Mouse (Mus musculus) cortical plate, adult 2 months (tissue): ENCODE data around the gene Tln1. TPM values are rescaled to one million over a fixed set of nuclear protein-coding genes. Genes with fewer than 3 reads are reported as not detected.

Source experiments
- H3K27ac ChIP-seq: fragments of 200-500 bp; 2 replicates; pipeline ENCODE4 v1.5.1; 2012; ENCODE audit warnings: low read length, control low read depth, inconsistent platforms; ENCODE audit not compliant: insufficient read depth
- H3K4me1 ChIP-seq: fragments of 200-500 bp; 2 replicates; pipeline ENCODE4 v1.6.1; 2011; ENCODE audit warnings: low read length; ENCODE audit not compliant: control insufficient read depth, insufficient read depth
- H3K4me3 ChIP-seq: fragments of 200-500 bp; 2 replicates; pipeline ENCODE4 v1.5.1; 2011; ENCODE audit warnings: mild to moderate bottlenecking, low read length, control low read depth; ENCODE audit not compliant: insufficient read depth
- CTCF ChIP-seq: fragments of 200-500 bp; IDR thresholded peaks from 2 replicates; pipeline ENCODE4 v1.5.1; 2011; ENCODE audit warnings: mild to moderate bottlenecking, control low read depth, low read length; ENCODE audit not compliant: insufficient read depth; ENCODE audit errors: extremely low read depth
- POLR2A ChIP-seq: fragments of 200-500 bp; IDR thresholded peaks from 2 replicates; pipeline ENCODE4 v1.6.1; 2011; ENCODE audit warnings: mild to moderate bottlenecking, low read length, control low read depth; ENCODE audit not compliant: insufficient read depth; ENCODE audit errors: extremely low read depth
- polyA plus RNA-seq: library from polyadenylated mRNA; depleted of rRNA; stranded (reverse); fragments of >200 nt; gene quantifications from 2 replicates; pipeline ENCODE4 v1.2.3, GENCODE M21; 2012

Gene Tln1
- polyA plus RNA-seq, 1 experiment = 44.3 TPM

DNA sequence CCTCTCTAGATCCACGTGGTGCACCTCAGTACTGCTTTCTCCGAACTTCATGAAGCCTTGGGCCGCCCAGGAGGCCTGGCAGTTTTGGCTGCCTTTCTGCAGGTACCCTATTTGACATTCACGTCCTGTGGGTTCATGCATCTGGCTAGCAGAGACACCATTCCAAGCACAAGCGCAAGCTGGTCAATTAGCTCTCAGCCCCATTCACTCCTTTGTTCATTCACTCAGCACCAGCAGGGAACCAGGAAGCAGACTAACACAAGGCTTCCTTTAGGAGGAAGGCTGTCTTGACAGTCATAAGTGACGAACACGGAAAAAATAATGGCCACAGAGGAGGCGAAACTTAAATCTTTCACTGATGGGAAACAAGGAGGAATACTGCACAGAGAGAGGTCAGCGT, 53.4 kb downstream of the Tln1 start:
- H3K4me1 ChIP-seq = no peaks in the 10 kb centered on the region
- no peak overlapping the region for H3K27ac ChIP-seq
- no peak overlapping the region for H3K4me3 ChIP-seq
- no peak for TF ChIP-seq POLR2A
- no peak for TF ChIP-seq CTCF

DNA sequence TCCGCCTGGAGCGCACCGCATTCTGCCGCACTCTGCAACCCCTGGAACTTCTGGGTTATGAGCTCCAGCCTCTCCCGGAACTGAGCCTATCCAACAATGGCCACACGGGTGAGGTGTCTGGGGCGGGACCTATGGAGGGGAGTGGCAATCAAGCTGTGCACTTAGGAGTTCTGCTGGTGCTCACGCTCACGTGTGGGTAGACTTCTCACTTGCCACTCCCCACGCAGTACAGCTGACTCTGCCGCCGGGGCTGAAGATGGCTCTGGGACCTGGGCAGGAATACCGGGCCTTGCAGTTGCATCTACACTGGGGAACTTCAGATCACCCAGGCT, 53.9 kb downstream of the Tln1 start:
- Histone ChIP-seq H3K27ac (no peak overlapping the region), H3K4me1 (no peaks in the 10 kb centered on the region), H3K4me3 (peak overlapping the region; percentile 18)
- no peak for TF ChIP-seq CTCF

DNA sequence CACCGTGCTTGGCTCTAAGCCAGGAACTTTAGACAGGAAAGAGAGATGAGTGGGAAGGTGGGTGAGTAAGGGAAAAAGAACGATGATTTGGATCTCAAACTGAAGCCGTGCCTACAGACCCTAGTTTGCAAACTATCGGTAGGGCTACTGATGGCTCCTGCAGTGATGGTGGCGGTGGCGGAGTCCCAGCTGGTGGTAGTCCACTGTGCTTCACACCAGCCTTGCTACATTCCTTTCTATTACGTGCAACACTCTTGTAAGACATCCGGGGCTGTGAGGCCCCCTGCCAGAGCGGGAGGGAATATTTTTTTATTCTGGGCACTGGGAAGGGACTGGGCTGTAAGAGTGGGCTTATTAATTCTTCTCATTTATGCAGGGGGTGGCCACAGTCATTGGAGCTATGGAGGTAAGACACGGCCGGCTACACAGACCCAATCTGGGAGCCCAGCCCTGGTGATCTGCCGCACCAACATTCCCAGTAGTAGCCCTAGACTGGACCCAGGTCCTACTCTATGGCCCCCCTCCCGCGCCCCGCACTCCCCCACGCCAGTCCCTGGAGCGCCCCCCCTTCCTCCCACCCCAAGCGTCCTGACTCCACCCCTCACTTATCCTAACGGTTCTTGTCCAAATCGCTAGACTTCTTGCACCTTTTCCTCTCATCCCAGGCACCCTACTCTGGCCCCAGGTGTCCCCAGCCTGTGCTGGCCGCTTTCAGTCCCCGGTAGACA, 54.4 kb downstream of the Tln1 start:
- no peak for TF ChIP-seq POLR2A
- no peak for TF ChIP-seq CTCF
- H3K4me3 ChIP-seq = peak overlapping the region; percentile 18
- no peaks in the 10 kb centered on the region for H3K4me1 ChIP-seq
- no peak overlapping the region for H3K27ac ChIP-seq

DNA sequence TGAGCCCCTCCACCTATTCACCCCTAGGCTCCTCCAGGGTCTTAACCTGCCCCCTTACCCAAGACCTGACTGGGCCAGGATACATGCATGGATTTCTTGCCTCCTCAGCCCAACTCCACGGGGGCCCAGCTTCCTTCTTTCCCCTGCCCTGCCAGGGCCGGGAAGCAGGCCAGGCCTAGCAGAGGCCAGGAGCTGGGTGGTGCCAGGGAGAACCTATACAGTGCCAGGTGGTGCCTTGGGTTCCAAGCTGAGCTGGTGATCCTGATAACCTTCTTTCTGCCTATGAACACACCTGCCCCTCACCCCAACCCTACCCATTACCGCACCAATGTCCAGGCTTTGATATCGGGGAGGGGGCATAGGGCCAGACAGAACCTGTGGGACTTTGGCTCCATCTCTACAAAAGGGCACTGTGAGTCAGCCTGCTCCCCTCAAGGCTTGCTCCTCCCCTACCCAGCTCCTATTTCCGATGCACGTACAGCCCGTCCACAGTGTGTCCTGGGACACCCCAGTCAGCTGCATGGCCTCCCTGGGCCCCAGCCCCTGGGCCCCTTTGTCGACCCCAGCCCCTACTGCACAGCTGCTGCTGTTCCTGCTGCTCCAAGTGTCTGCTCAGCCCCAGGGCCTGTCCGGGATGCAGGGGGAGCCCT, 55.8 kb downstream of the Tln1 start, which contains the start of gene Car9:
Gene Car9 (plus strand): TSS at position 431 of the 650 bp plus-strand sequence.
- no peaks in the 10 kb centered on the region for H3K4me1 ChIP-seq
- no peak within 1 kb of the TSS for H3K4me3 ChIP-seq
- no peak for TF ChIP-seq CTCF
- no peak within 1 kb of the TSS for H3K27ac ChIP-seq

DNA sequence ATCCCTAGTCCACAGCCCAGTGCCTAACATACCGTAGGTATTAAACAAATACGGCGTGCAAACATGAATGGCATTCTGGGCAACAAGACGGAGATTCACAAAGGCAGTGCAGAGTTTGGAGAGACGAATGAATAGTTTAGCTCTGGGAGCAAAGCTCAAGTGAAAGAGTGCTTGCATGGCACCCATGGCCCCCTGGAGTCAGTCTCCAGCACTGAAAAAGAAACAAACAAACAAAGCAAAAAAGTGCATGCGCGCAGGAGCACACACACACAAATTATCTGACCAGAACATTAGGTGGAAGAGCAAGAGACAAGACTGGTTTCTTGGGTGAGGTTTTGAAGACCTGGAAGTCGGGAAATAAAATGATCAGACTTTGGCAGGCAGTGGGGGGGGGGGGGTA, 56.4 kb downstream of the Tln1 start:
- Histone ChIP-seq H3K27ac (no peak overlapping the region), H3K4me3 (no peak overlapping the region), H3K4me1 (no peaks in the 10 kb centered on the region)
- TF ChIP-seq CTCF (no peak), POLR2A (no peak)

DNA sequence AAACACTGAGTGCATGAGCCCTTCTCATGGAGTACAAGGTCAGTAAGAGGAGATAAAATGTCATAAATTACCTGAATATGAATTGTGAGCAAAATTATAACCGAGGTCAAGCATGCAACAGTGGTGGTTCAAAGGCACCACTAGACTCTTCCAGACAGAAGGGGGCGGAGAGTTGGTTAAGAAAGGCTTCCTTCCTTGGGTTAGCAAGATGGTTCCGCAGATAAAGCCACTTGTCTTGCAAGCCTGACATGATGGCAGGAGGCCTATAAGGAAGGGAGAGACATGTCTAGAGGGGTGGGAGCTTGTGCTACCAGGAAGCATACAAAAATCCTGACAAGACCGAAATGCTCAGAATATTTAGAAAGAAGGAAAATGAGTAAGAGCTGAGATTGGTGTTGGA, 58.2 kb downstream of the Tln1 start:
- TF ChIP-seq CTCF (no peak), POLR2A (no peak)
- H3K4me3 ChIP-seq = no peak overlapping the region

DNA sequence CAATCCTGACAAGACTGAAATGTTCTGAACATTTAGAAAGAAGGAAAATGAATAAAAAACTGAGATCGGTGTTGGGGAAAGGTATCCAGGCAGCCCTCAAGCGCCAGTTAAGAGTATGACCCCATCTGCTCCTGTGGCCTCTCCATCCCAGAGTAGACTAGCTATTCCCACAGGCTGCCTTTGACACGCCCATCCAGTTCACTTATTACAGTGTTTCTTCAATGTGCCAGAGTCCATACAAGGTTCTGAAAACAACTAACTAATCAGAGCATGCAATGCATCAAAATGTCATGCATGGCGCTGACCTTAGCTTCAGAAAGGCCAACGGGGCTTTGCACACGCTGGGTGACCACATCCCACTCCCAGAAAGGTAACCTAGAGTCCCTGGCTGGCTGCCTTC, 59.0 kb downstream of the Tln1 start:
- H3K4me1 ChIP-seq = no peaks in the 10 kb centered on the region
- TF ChIP-seq POLR2A (no peak), CTCF (no peak)
- H3K4me3 ChIP-seq = no peak overlapping the region
- H3K27ac ChIP-seq = no peak overlapping the region

More for the DNA sequence above, 58.2 kb downstream of the Tln1 start:
- Histone ChIP-seq H3K27ac (no peak overlapping the region), H3K4me1 (no peaks in the 10 kb centered on the region)

DNA sequence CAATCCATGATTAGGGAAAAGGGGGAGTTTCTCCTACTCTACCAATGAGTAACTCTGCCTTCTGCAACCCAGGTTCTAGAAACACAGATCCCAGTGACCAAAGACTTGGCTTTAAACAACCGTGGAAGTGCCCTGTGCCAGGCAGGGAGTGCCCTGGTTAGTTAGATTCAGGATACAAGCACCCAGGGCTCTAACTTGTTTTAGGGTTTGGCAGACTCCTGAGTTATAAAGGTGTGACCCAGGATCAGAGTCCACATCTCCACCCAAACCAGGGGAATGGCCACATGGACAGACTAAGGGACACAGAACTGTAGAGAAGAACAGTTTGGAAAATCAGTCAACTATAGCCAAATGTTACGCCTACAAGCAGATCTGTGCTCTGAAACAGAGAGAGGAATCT, 59.5 kb downstream of the Tln1 start:
- Histone ChIP-seq H3K4me3 (no peak overlapping the region), H3K4me1 (no peaks in the 10 kb centered on the region), H3K27ac (no peak overlapping the region)
- no peak for TF ChIP-seq POLR2A
- TF ChIP-seq CTCF = no peak

DNA sequence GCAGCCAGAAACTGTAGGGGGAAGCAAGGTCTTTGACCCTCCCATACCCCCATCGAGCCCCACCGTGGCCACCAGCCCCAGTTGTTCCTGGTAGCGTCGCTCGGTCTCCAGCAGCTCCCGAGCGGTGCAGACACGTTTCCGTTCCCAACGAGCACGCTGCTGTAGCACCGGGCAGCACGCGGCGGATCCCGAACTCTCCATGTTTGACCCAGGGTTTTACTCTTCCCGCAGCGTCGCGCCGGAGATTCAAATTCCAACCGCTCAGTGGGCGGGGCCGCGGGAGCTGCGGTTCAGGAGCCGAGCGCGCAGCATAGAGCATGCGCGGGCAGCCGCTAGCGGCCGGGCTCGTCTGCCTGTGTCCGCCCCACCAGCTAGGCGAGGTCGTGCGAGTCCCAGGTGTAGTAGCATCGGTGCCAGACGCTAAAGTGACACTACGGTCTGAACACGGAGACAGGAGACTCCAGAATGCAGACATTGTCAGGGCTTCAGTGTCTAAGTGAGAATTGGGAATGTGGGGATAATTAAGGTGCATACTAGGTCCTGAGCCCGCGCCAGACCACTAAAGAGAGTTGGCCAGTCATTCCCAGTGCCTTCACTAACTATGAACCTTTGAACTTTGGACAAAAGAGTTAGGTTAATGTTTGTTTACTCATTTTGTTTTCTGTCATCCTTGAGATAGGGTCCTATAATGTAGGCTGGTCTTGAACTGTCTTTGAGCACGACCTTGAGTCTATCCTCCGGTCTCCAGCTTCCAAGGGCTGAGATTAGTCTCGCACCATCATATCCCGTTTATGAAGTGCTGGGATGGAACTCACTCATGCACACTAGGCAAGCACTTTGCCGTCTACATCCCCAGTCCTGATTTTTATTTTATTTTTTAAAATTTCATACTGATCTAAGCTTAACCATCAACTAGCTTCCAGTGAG, 62.8 kb downstream of the Tln1 start, which contains the start of gene Arhgef39:
Gene Arhgef39 (minus strand): TSS at position 289 of the 927 bp plus-strand sequence.
- Histone ChIP-seq H3K27ac (no peak within 1 kb of the TSS), H3K4me3 (peak within 1 kb of the TSS; percentile 42), H3K4me1 (no peaks in the 10 kb centered on the region)
- TF ChIP-seq CTCF (no peak), POLR2A (0 out of 2 replicates have a peak, but pooled peaks have one; percentile 49)
